Mouse (Mus musculus) lung, adult 2 months (tissue): ENCODE measurements around the gene Exosc8. TPM values are rescaled to one million over a fixed set of nuclear protein-coding genes. Genes with fewer than 3 reads are reported as not detected.

Experiments used
- DNase-seq: peaks from one replicate; pipeline ENCODE4 v3.0.0; 2022
- H3K4me1 ChIP-seq: fragments of 200-500 bp; 2 replicates; pipeline ENCODE4 v1.6.1; 2011; ENCODE audit warnings: low read length; ENCODE audit not compliant: control insufficient read depth, insufficient read depth
- H3K4me3 ChIP-seq: fragments of 200-500 bp; replicated peaks from 2 replicates; pipeline ENCODE3; 2011; ENCODE audit warnings: low read depth, mild to moderate bottlenecking, control low read depth, low read length; ENCODE audit errors: extremely low read depth
- CTCF ChIP-seq: fragments of 200-500 bp; IDR thresholded peaks from 2 replicates; pipeline ENCODE4 v1.5.1; 2011; ENCODE audit warnings: mild to moderate bottlenecking, low read length, control low read depth; ENCODE audit not compliant: insufficient read depth
- POLR2A ChIP-seq: fragments of 200-500 bp; IDR thresholded peaks from 2 replicates; pipeline ENCODE4 v1.6.1; 2011; ENCODE audit warnings: low read depth, mild to moderate bottlenecking, control low read depth, low read length, borderline replicate concordance; ENCODE audit errors: extremely low read depth
- WGBS: fragments of 180-500 bp; shearing (Covaris S2); methylation state at CpG from one replicate; pipeline ENCODE4 v1.1.7; 2018; 5-methylcytosine and 5-hydroxymethylcytosine counted together
- polyA plus RNA-seq: library from polyadenylated mRNA; depleted of rRNA; stranded (reverse); fragments of >200 nt; gene quantifications from 2 replicates; pipeline ENCODE4 v1.2.3, GENCODE M21; 2012; rRNA removed

The Exosc8 gene
- polyA plus RNA-seq, 1 experiment = 20.3 TPM

DNA sequence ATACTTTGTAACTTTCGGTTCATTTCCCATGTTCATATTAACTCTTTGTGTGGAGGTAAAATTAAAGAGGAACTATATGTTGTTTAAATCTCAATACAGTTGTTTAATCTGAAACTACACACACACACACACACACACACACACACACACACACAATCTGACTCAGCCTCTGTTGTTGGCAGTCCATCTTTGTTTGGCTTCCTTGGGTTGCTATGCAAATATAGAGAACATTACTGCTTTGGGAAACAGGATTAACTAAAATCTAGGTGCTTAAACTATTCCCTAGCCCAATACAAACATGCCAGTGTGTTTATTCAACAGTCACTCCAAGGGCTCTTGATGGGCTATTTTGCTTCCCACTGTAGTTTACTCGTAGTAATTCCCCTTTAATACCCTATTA lies 47.9 kb downstream of the Exosc8 start:
- no peak for DNase-seq
- 57% methylated on average over 2 of the region's 2 CpGs for WGBS
- TF ChIP-seq POLR2A (no peak), CTCF (no peak)
- no peaks in the 10 kb centered on the region for H3K4me1 ChIP-seq
- no peak overlapping the region for H3K4me3 ChIP-seq

DNA sequence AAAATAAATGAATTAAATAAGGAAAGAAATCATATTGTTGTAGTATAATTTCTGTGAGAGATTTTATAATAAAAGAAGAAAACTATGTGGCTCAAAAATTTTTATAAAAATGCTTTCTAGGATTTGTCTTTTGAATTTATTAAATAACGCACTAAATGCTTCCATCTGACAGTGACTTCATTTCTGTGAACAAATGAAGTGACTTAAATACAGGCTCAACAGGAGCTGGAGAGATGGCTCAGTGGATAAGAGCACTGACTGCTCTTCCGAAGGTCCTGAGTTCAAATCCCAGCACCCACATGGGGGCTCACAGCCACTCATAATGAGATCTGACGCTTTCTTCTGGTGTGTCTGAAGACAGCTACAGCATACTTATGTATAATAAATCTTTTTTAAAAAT lies 50.0 kb downstream of the Exosc8 start:
- no peaks in the 10 kb centered on the region for H3K4me1 ChIP-seq
- DNase-seq = no peak
- WGBS = 96% methylated on average over 3 of the region's 3 CpGs
- H3K4me3 ChIP-seq = no peak overlapping the region
- no peak for TF ChIP-seq POLR2A
- TF ChIP-seq CTCF = no peak

- WGBS = 50% methylated on average over 6 of the region's 6 CpGs
- no peak overlapping the region for H3K4me3 ChIP-seq
- DNase-seq = no peak
- H3K4me1 ChIP-seq = no peaks in the 10 kb centered on the region
- no peak for TF ChIP-seq CTCF
- TF ChIP-seq POLR2A = no peak
Measured at GRCm38 (mm10) chr3:54681310-54682204, 53.6 kb downstream of the Exosc8 start.

Other genes starting within 250 kb of the Exosc8 start
- gene Supt20, start 42.6 kb downstream of the Exosc8 start, polyA plus RNA-seq = 43.9 and 50.1 TPM in 2 replicates
- not detected in 2 replicates for gene Gm21958, start 21.0 kb downstream of the Exosc8 start, polyA plus RNA-seq
- 9.4 and 12.4 TPM in 2 replicates for gene Alg5, start 146 bp upstream of the Exosc8 start, polyA plus RNA-seq
- gene Smad9, start 20.2 kb upstream of the Exosc8 start, polyA plus RNA-seq = 4.0 and 5.6 TPM in 2 replicates
- gene Rfxap, start 72.4 kb upstream of the Exosc8 start, polyA plus RNA-seq = 13.2 and 22.6 TPM in 2 replicates
- not detected in 2 replicates for gene Sertm1, start 180.5 kb upstream of the Exosc8 start, polyA plus RNA-seq